Mouse (Mus musculus) lung, postnatal 14 days (tissue): ENCODE results near the gene Gm15114.
"Not testable (repeated sequence)": the region's sequence is repeated elsewhere in the genome, so short reads cannot be mapped to it uniquely, and the experiment has no call there.

Experiments
- DNase-seq: peaks from one replicate; pipeline ENCODE4 v3.0.0; 2021

Gene Gm15114

DNA sequence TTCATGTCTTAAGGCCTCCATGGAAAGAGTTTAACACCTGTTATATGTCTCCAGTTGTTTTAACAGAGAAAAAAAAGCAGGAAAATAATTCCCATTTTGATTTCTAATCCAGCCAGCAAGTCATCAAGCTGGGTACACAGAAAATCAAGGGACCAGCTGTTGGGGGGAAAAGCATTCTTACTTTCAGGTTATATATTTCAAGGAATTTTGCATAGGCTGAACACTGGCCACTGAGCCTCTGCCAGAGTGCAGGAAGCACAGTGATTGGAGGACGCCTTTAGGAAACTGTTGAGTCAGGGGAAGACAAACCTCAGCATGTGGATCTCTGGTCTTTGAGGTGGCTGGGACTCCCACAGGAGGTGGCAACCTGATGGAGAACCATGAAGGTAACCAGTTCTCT is at the start of gene Gm15114:
TSS of gene Gm15114 (plus strand) at position 301 of the 400 bp plus-strand sequence.
- DNase-seq, result not testable (repeated sequence)
